Mouse (Mus musculus): ENCODE measurements at regions not wholly inside any gene's neighbourhood (a gene's known extent, or its start where the extent isn't known, plus 50 kb on each side); places are given as distances from the start of the nearest gene placed in this dataset.

GRCm38 (mm10) chr19:21940114-21940513 is 162.0 kb downstream of the Cemip2 start:
- 0 out of 2 replicates have a peak, but pooled peaks have one; percentile 14 for TF ChIP-seq CEBPB (IDR thresholded peaks at IDR 0.05; ENCODE audit: insufficient read depth, poor library complexity, severe bottlenecking)
- TF ChIP-seq TCF12 (IDR thresholded peaks at IDR 0.05; ENCODE audit: insufficient read depth, poor library complexity, severe bottlenecking): no peak
- Histone ChIP-seq H3K4me2 (ENCODE audit: low read depth) (peak overlapping the region; percentile 19), H3K36me3 (ENCODE audit: control insufficient read depth, insufficient read depth) (no peaks in the 10 kb centered on the region), H3K79me2 (ENCODE audit: control insufficient read depth, insufficient read depth) (no peaks in the 10 kb centered on the region), H3K27me3 (ENCODE audit: control insufficient read depth, insufficient read depth, insufficient read length) (no peaks in the 10 kb centered on the region), H3ac (ENCODE audit: control insufficient read depth, insufficient read length) (no peak overlapping the region), H3K4me3 (no peak overlapping the region)

GRCm38 (mm10) chr19:21941720-21942119 is 163.6 kb downstream of the Cemip2 start:
- H3ac ChIP-seq (ENCODE audit: control insufficient read depth, insufficient read length): no peak overlapping the region
- no peak overlapping the region for H3K4me3 ChIP-seq
- H3K79me2 ChIP-seq (ENCODE audit: control insufficient read depth, insufficient read depth): no peaks in the 10 kb centered on the region
- H3K27me3 ChIP-seq (ENCODE audit: control insufficient read depth, insufficient read depth, insufficient read length): no peaks in the 10 kb centered on the region
- no peak for TF ChIP-seq SRF (IDR thresholded peaks at IDR 0.05; ENCODE audit: control insufficient read depth, insufficient read length, low read depth)
- no peak for TF ChIP-seq POLR2A (IDR thresholded peaks at IDR 0.05; ENCODE audit: insufficient read length, low read depth)
- TF ChIP-seq CEBPB (IDR thresholded peaks at IDR 0.05; ENCODE audit: insufficient read depth, poor library complexity, severe bottlenecking): no peak
- TF ChIP-seq MAX (IDR thresholded peaks at IDR 0.05; ENCODE audit: low read depth): no peak
- TF ChIP-seq TCF12 (IDR thresholded peaks at IDR 0.05; ENCODE audit: insufficient read depth, poor library complexity, severe bottlenecking): no peak
- TF ChIP-seq POLR2AphosphoS2 (IDR thresholded peaks at IDR 0.05; ENCODE audit: insufficient read length, low read depth): no peak
- TF ChIP-seq MYOG (IDR thresholded peaks at IDR 0.05; ENCODE audit: control insufficient read depth in 1 of 3, insufficient read depth in 1 of 3, insufficient read length in 2 of 3, low read depth in 2 of 3): no peak
- no peak for TF ChIP-seq TCF3 (IDR thresholded peaks at IDR 0.05; ENCODE audit: insufficient read length, low read depth)
- no peak for TF ChIP-seq USF1 (IDR thresholded peaks at IDR 0.05; ENCODE audit: low read depth)
- no peak for TF ChIP-seq REST (IDR thresholded peaks at IDR 0.05; ENCODE audit: insufficient read depth, insufficient read length)
- no peak for TF ChIP-seq MYOD1 (IDR thresholded peaks at IDR 0.05; ENCODE audit: control insufficient read depth in 1 of 3, insufficient read length in 2 of 3, low read depth in 2 of 3)
- no peak for TF ChIP-seq E2F4 (IDR thresholded peaks at IDR 0.05; ENCODE audit: insufficient read depth)
- no peaks in the 10 kb centered on the region for H3K36me3 ChIP-seq (ENCODE audit: control insufficient read depth, insufficient read depth)
- no peak overlapping the region for H3K4me2 ChIP-seq (ENCODE audit: low read depth)

GRCm38 (mm10) chr19:21942286-21942685 is 164.1 kb downstream of the Cemip2 start:
- TF ChIP-seq CEBPB (IDR thresholded peaks at IDR 0.05; ENCODE audit: insufficient read depth, poor library complexity, severe bottlenecking): no peak
- H3K4me3 ChIP-seq: no peak overlapping the region
- H3K27me3 ChIP-seq (ENCODE audit: control insufficient read depth, insufficient read depth, insufficient read length): no peaks in the 10 kb centered on the region
- no peak overlapping the region for H3ac ChIP-seq (ENCODE audit: control insufficient read depth, insufficient read length)
- no peak overlapping the region for H3K4me2 ChIP-seq (ENCODE audit: low read depth)
- H3K36me3 ChIP-seq (ENCODE audit: control insufficient read depth, insufficient read depth): no peaks in the 10 kb centered on the region
- H3K79me2 ChIP-seq (ENCODE audit: control insufficient read depth, insufficient read depth): no peaks in the 10 kb centered on the region

- no peak overlapping the region for H3K4me2 ChIP-seq (ENCODE audit: low read depth)
- no peak overlapping the region for H3ac ChIP-seq (ENCODE audit: control insufficient read depth, insufficient read length)
- H3K79me2 ChIP-seq (ENCODE audit: control insufficient read depth, insufficient read depth): no peaks in the 10 kb centered on the region
- H3K4me3 ChIP-seq: no peak overlapping the region
- no peak for TF ChIP-seq MYOG (IDR thresholded peaks at IDR 0.05; ENCODE audit: control insufficient read depth in 1 of 3, insufficient read depth in 1 of 3, insufficient read length in 2 of 3, low read depth in 2 of 3)
- TF ChIP-seq TCF12 (IDR thresholded peaks at IDR 0.05; ENCODE audit: insufficient read depth, poor library complexity, severe bottlenecking): no peak
- TF ChIP-seq POLR2A (IDR thresholded peaks at IDR 0.05; ENCODE audit: insufficient read length, low read depth): no peak
- no peak for TF ChIP-seq MAX (IDR thresholded peaks at IDR 0.05; ENCODE audit: low read depth)
- TF ChIP-seq REST (IDR thresholded peaks at IDR 0.05; ENCODE audit: insufficient read depth, insufficient read length): no peak
- TF ChIP-seq SRF (IDR thresholded peaks at IDR 0.05; ENCODE audit: control insufficient read depth, insufficient read length, low read depth): no peak
- no peak for TF ChIP-seq MYOD1 (IDR thresholded peaks at IDR 0.05; ENCODE audit: control insufficient read depth in 1 of 3, insufficient read length in 2 of 3, low read depth in 2 of 3)
- TF ChIP-seq CEBPB (IDR thresholded peaks at IDR 0.05; ENCODE audit: insufficient read depth, poor library complexity, severe bottlenecking): no peak
- TF ChIP-seq POLR2AphosphoS2 (IDR thresholded peaks at IDR 0.05; ENCODE audit: insufficient read length, low read depth): no peak
- no peak for TF ChIP-seq TCF3 (IDR thresholded peaks at IDR 0.05; ENCODE audit: insufficient read length, low read depth)
- no peak for TF ChIP-seq E2F4 (IDR thresholded peaks at IDR 0.05; ENCODE audit: insufficient read depth)
- H3K27me3 ChIP-seq (ENCODE audit: control insufficient read depth, insufficient read depth, insufficient read length): no peaks in the 10 kb centered on the region
- H3K36me3 ChIP-seq (ENCODE audit: control insufficient read depth, insufficient read depth): no peaks in the 10 kb centered on the region
Observed at GRCm38 (mm10) chr19:21943407-21943806, 165.3 kb downstream of the Cemip2 start.

- no peak overlapping the region for H3ac ChIP-seq (ENCODE audit: control insufficient read depth, insufficient read length)
- TF ChIP-seq USF1 (IDR thresholded peaks at IDR 0.05; ENCODE audit: low read depth) (peak; percentile 97), TCF12 (IDR thresholded peaks at IDR 0.05; ENCODE audit: insufficient read depth, poor library complexity, severe bottlenecking) (no peak)
- H3K27me3 ChIP-seq (ENCODE audit: control insufficient read depth, insufficient read depth, insufficient read length): no peaks in the 10 kb centered on the region
- no peaks in the 10 kb centered on the region for H3K79me2 ChIP-seq (ENCODE audit: control insufficient read depth, insufficient read depth)
- peak overlapping the region; percentile 72 for H3K4me2 ChIP-seq (ENCODE audit: low read depth)
- no peaks in the 10 kb centered on the region for H3K36me3 ChIP-seq (ENCODE audit: control insufficient read depth, insufficient read depth)
- H3K4me3 ChIP-seq: no peak overlapping the region
Observed at GRCm38 (mm10) chr19:21946262-21946922, 168.2 kb downstream of the Cemip2 start.
